ENCODE assay signal across 33 mouse cellular contexts in genomic region chr4:13156907-13157860, GRCm38 (mm10).
DNase-seq lines count a peak whose midpoint lies in the region; ATAC-seq lines count a peak whose summit lies in the region.
"Had no signal": no experiment of that assay in that cellular context is flagged by ENCODE, and none has a peak within 500 bp of the region (broad histone marks: within the 10 kb centered on the region; RNA-seq: fewer than 3 reads in every experiment).

No protein-coding gene starts in this region.

- peaks cover 19% of the 10 kb centered on the region for H3K4me1 ChIP-seq in heart, embryonic 13.5 days
- H3K4me1 ChIP-seq: embryonic facial prominence, embryonic 10.5 days; embryonic facial prominence, embryonic 15.5 days; forebrain, embryonic 12.5 days; hindbrain, embryonic 13.5 days; limb, embryonic 15.5 days; liver, embryonic 13.5 days; midbrain, embryonic 13.5 days; neural tube, embryonic 15.5 days had no signal

- H3K4me2 ChIP-seq in heart, embryonic 13.5 days = peak overlapping the region; percentile 42
- H3K4me2 ChIP-seq: embryonic facial prominence, embryonic 15.5 days; forebrain, embryonic 12.5 days; hindbrain, embryonic 13.5 days; limb, embryonic 15.5 days; liver, embryonic 13.5 days; midbrain, embryonic 13.5 days; neural tube, embryonic 15.5 days had no signal

- H3K9me3 ChIP-seq in heart, embryonic 13.5 days = no peaks in the 10 kb centered on the region
- H3K9me3 ChIP-seq: embryonic facial prominence, embryonic 10.5 days; embryonic facial prominence, embryonic 15.5 days; forebrain, embryonic 12.5 days; hindbrain, embryonic 13.5 days; limb, embryonic 10.5 days; limb, embryonic 15.5 days; liver, embryonic 13.5 days; midbrain, embryonic 13.5 days; neural tube, embryonic 15.5 days had no signal

- ATAC-seq in heart, embryonic 13.5 days (ENCODE audit: extremely low read depth, insufficient number of reproducible peaks, low FRiP score, low TSS enrichment) = peak; percentile 76; the same call in 1 of the 2 replicates
- ATAC-seq: CD4-positive, CD25-positive, alpha-beta regulatory T cell, adult 4 months; forebrain, postnatal 0 days; intestine, postnatal 0 days; lung, postnatal 0 days; midbrain, embryonic 13.5 days had no signal

- intact Hi-C loops in heart, postnatal 10 days (cut with DNase I) = no loop called here

- WGBS in heart, embryonic 13.5 days = 29% methylated on average over 12 of the region's 12 CpGs

- no peak overlapping the region for H3K9ac ChIP-seq in heart, embryonic 13.5 days
- H3K9ac ChIP-seq: embryonic facial prominence, embryonic 15.5 days; forebrain, embryonic 12.5 days; forebrain, postnatal 0 days; hindbrain, embryonic 13.5 days; limb, embryonic 15.5 days; liver, embryonic 13.5 days; midbrain, embryonic 13.5 days; neural tube, embryonic 15.5 days had no signal

- no peaks in the 10 kb centered on the region for H3K36me3 ChIP-seq in heart, embryonic 13.5 days
- H3K36me3 ChIP-seq: embryonic facial prominence, embryonic 10.5 days; embryonic facial prominence, embryonic 15.5 days; forebrain, embryonic 12.5 days; hindbrain, embryonic 13.5 days; limb, embryonic 10.5 days; limb, embryonic 15.5 days; liver, embryonic 13.5 days; midbrain, embryonic 13.5 days; neural tube, embryonic 15.5 days had no signal

- H3K27ac ChIP-seq in heart, embryonic 13.5 days (replicated peaks) = peak overlapping the region; percentile 70
- H3K27ac ChIP-seq: embryonic facial prominence, embryonic 10.5 days; embryonic facial prominence, embryonic 15.5 days; forebrain, embryonic 12.5 days; hindbrain, embryonic 13.5 days; limb, embryonic 10.5 days; limb, embryonic 15.5 days; liver, embryonic 13.5 days; macrophage; midbrain, embryonic 13.5 days; neural tube, embryonic 15.5 days had no signal

- no peak overlapping the region for H3K4me3 ChIP-seq in heart, embryonic 13.5 days
- H3K4me3 ChIP-seq: embryonic facial prominence, embryonic 10.5 days; embryonic facial prominence, embryonic 15.5 days; forebrain, embryonic 12.5 days; hindbrain, embryonic 13.5 days; limb, embryonic 10.5 days; limb, embryonic 15.5 days; liver, embryonic 13.5 days; midbrain, embryonic 13.5 days; neural tube, embryonic 15.5 days had no signal

- no peaks in the 10 kb centered on the region for H3K27me3 ChIP-seq in heart, embryonic 13.5 days (replicated peaks)
- H3K27me3 ChIP-seq: embryonic facial prominence, embryonic 15.5 days; forebrain, embryonic 12.5 days; hindbrain, embryonic 13.5 days; limb, embryonic 15.5 days; liver, embryonic 13.5 days; midbrain, embryonic 13.5 days; neural tube, embryonic 15.5 days had no signal

- DNase-seq in brain, adult 2 months (ENCODE audit: low read depth, low spot score) = peak; percentile 13
- peak; percentile 11 for DNase-seq in heart, adult 8-10 months (ENCODE audit: low spot score)
- DNase-seq in heart, postnatal 10 days = peak; percentile 7 to 26
- DNase-seq in adipocyte (ENCODE audit: low spot score) = no peak
- no peak for DNase-seq in lung, postnatal 25 days (ENCODE audit: low spot score)
- no peak for DNase-seq in layer of hippocampus, postnatal 10 days (ENCODE audit: low spot score in 2 of 2)
- DNase-seq: adrenal gland, postnatal 36 days; cerebellum, adult 8-10 months; cerebellum, postnatal 25 days; forebrain, postnatal 0 days; gastrocnemius, postnatal 14 days; kidney, adult 9 months; kidney, postnatal 10 days; layer of hippocampus, adult 9-11 months; liver, embryonic 13.5 days; lung, adult 18-20 months; retina, postnatal 1 day; right cerebral cortex, postnatal 25 days; thymus, adult 18-20 months; thymus, postnatal 36 days had no signal

Comparison
In these comparisons a context has a peak if more than half of its experiments do, and no peak if none do; other contexts are left out.
1. DNase-seq: peak in brain, adult 2 months (single experiment), heart, adult 8-10 months (single experiment) and heart, postnatal 10 days (2 of 2); none in adipocyte (single experiment), lung, postnatal 25 days (single experiment) and layer of hippocampus, postnatal 10 days (0 of 2).